Mouse (Mus musculus): Measurements from ENCODE around the gene Epb41l1.

- TF ChIP-seq CTCF (IDR thresholded peaks at IDR 0.05; ENCODE audit: borderline replicate concordance, control insufficient read depth, extremely low read depth, insufficient read depth, low read length, poor library complexity): no peak
- TF ChIP-seq POLR2A (IDR thresholded peaks at IDR 0.05; ENCODE audit: control insufficient read depth, extremely low read depth, insufficient read depth, low read length, poor library complexity): no peak
Observed at GRCm38 (mm10) chr2:156529726-156530125, 109.0 kb downstream of the Epb41l1 start.
